Mouse (Mus musculus): ENCODE results near the gene Mllt10.
A peak's percentile ranks its signal among the peaks of the same experiment; 100 is the strongest.

DNA sequence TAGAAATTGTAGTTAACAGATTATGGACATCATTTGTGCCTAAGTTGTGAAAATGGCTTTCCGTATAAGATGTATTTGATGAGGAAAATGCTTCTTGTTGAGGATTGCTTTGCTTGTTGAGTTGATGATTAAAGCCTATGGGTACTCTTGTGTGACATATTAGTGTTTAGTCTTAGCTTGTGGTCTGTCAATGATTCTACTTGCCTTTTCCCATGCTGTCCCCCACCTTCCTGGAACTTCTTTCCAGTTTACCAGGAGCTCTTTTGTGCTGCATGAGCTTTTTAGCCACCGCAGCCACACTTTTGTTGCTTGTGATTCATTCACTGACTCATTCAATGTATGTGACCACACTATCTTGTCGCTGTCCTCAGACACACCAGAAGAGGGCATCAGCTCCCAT, 53.2 kb downstream of the Mllt10 start:
- TF ChIP-seq CTCF (IDR thresholded peaks at IDR 0.05; ENCODE audit: low read depth): peak; percentile 19; the same call in 1 of the 2 replicates
- no peak for TF ChIP-seq EP300 (IDR thresholded peaks at IDR 0.05; ENCODE audit: low read depth)

Data from liver, postnatal 0 days (tissue).